ENCODE assay signal across 17 mouse cellular contexts in genomic region chr2:147429607-147430356, GRCm38 (mm10).
DNase-seq lines count a peak whose midpoint lies in the region; ATAC-seq and TF ChIP-seq lines count a peak whose summit lies in the region.
"Had no signal": no experiment of that assay in that cellular context is flagged by ENCODE, and none has a peak within 500 bp of the region (broad histone marks: within the 10 kb centered on the region; RNA-seq: fewer than 3 reads in every experiment).

No protein-coding gene starts in this region.

- peak; percentile 55; the same call in 1 of the 2 replicates for ATAC-seq in hindbrain, embryonic 14.5 days (ENCODE audit: low FRiP score)
- no peak for ATAC-seq in hindbrain, embryonic 11.5 days (ENCODE audit: low FRiP score)
- ATAC-seq in midbrain, embryonic 15.5 days (replicated peaks): peak; percentile 90

- no peak overlapping the region for H3K4me3 ChIP-seq in hindbrain, embryonic 14.5 days (replicated peaks; ENCODE audit: low read length)
- H3K4me3 ChIP-seq in hindbrain, embryonic 11.5 days (ENCODE audit: low read depth, low read length): no peak overlapping the region
- H3K4me3 ChIP-seq in midbrain, embryonic 15.5 days: no peak overlapping the region
- no peak overlapping the region for H3K4me3 ChIP-seq in midbrain, embryonic 10.5 days
- no peak overlapping the region for H3K4me3 ChIP-seq in layer of hippocampus, adult 2 months

- TF ChIP-seq CTCF in layer of hippocampus, adult 2 months (conservative IDR thresholded peaks at IDR 0.05): no peak

- 15% methylated on average over 1 of the region's 1 CpGs for WGBS in hindbrain, embryonic 14.5 days
- WGBS in hindbrain, embryonic 11.5 days: 16% methylated on average over 1 of the region's 1 CpGs
- WGBS in midbrain, embryonic 15.5 days: 8% methylated on average over 1 of the region's 1 CpGs
- 53% methylated on average over 1 of the region's 1 CpGs for WGBS in midbrain, embryonic 10.5 days

- DNase-seq in hindbrain, embryonic 14.5 days (ENCODE audit: low spot score): peak; percentile 38
- DNase-seq in hindbrain, embryonic 11.5 days (ENCODE audit: low spot score): no peak
- DNase-seq in midbrain, embryonic 10.5 days (ENCODE audit: low spot score): no peak
- DNase-seq in hindlimb bud, embryonic 11.5 days (ENCODE audit: extremely low spot score, low read depth, low spot score): peak; percentile 82
- DNase-seq in telencephalon, adult 2 months (ENCODE audit: low read depth, low spot score): peak; percentile 8
- no peak for DNase-seq in layer of hippocampus, adult 2 months (ENCODE audit: low spot score in 2 of 2)
- DNase-seq in right cerebral cortex, postnatal 10 days (ENCODE audit: low spot score in 2 of 2): no peak
- DNase-seq: adrenal gland, postnatal 14 days; gastrocnemius, postnatal 14 days; heart, postnatal 36 days; kidney, postnatal 10 days; left cerebral cortex, postnatal 4 days; lung, adult 2 months; right cerebral cortex, postnatal 4 days had no signal

- H3K4me2 ChIP-seq in hindbrain, embryonic 14.5 days (replicated peaks): no peak overlapping the region
- no peak overlapping the region for H3K4me2 ChIP-seq in hindbrain, embryonic 11.5 days (replicated peaks; ENCODE audit: low read depth, low read length)
- H3K4me2 ChIP-seq in midbrain, embryonic 15.5 days: no peak overlapping the region
- H3K4me2 ChIP-seq: heart, embryonic 11.5 days had no signal

- H3K27ac ChIP-seq in hindbrain, embryonic 14.5 days: no peak overlapping the region
- H3K27ac ChIP-seq in hindbrain, embryonic 11.5 days (ENCODE audit: low read depth, low read length): no peak overlapping the region
- no peak overlapping the region for H3K27ac ChIP-seq in midbrain, embryonic 15.5 days
- H3K27ac ChIP-seq in midbrain, embryonic 10.5 days (replicated peaks): no peak overlapping the region
- H3K27ac ChIP-seq in layer of hippocampus, adult 2 months: no peak overlapping the region
- H3K27ac ChIP-seq: macrophage had no signal

- H3K4me1 ChIP-seq in hindbrain, embryonic 14.5 days (replicated peaks; ENCODE audit: control insufficient read depth, insufficient read depth, low read length): no peaks in the 10 kb centered on the region
- no peaks in the 10 kb centered on the region for H3K4me1 ChIP-seq in hindbrain, embryonic 11.5 days (replicated peaks; ENCODE audit: control insufficient read depth, insufficient read depth, low read length)
- no peaks in the 10 kb centered on the region for H3K4me1 ChIP-seq in midbrain, embryonic 15.5 days
- no peaks in the 10 kb centered on the region for H3K4me1 ChIP-seq in midbrain, embryonic 10.5 days

- H3K9ac ChIP-seq in hindbrain, embryonic 14.5 days: no peak overlapping the region
- no peak overlapping the region for H3K9ac ChIP-seq in hindbrain, embryonic 11.5 days (ENCODE audit: low read depth, low read length)
- no peak overlapping the region for H3K9ac ChIP-seq in midbrain, embryonic 15.5 days

- no peaks in the 10 kb centered on the region for H3K9me3 ChIP-seq in hindbrain, embryonic 14.5 days (ENCODE audit: control insufficient read depth, low read length)
- H3K9me3 ChIP-seq in hindbrain, embryonic 11.5 days (ENCODE audit: control insufficient read depth, low read length): no peaks in the 10 kb centered on the region
- no peaks in the 10 kb centered on the region for H3K9me3 ChIP-seq in midbrain, embryonic 15.5 days
- H3K9me3 ChIP-seq in midbrain, embryonic 10.5 days (replicated peaks): no peaks in the 10 kb centered on the region

- no peaks in the 10 kb centered on the region for H3K27me3 ChIP-seq in hindbrain, embryonic 14.5 days (ENCODE audit: control insufficient read depth, insufficient read depth, low read length)
- no peaks in the 10 kb centered on the region for H3K27me3 ChIP-seq in hindbrain, embryonic 11.5 days (ENCODE audit: control insufficient read depth, insufficient read depth, low read length)
- H3K27me3 ChIP-seq in midbrain, embryonic 15.5 days (replicated peaks): no peaks in the 10 kb centered on the region
- H3K27me3 ChIP-seq in midbrain, embryonic 10.5 days (ENCODE audit: low read depth, poor library complexity, severe bottlenecking): no peaks in the 10 kb centered on the region

- no peaks in the 10 kb centered on the region for H3K36me3 ChIP-seq in hindbrain, embryonic 14.5 days (replicated peaks; ENCODE audit: control insufficient read depth, insufficient read depth)
- H3K36me3 ChIP-seq in hindbrain, embryonic 11.5 days (ENCODE audit: control insufficient read depth, insufficient read depth, low read length): no peaks in the 10 kb centered on the region
- no peaks in the 10 kb centered on the region for H3K36me3 ChIP-seq in midbrain, embryonic 15.5 days (replicated peaks)
- no peaks in the 10 kb centered on the region for H3K36me3 ChIP-seq in midbrain, embryonic 10.5 days

Comparison
In these comparisons a context has a peak if more than half of its experiments do, and no peak if none do; other contexts are left out.
1. DNase-seq: peak in hindbrain, embryonic 14.5 days (single experiment), hindlimb bud, embryonic 11.5 days (single experiment) and telencephalon, adult 2 months (single experiment); none in hindbrain, embryonic 11.5 days (single experiment), midbrain, embryonic 10.5 days (single experiment), layer of hippocampus, adult 2 months (0 of 2) and right cerebral cortex, postnatal 10 days (0 of 2).